Mouse (Mus musculus): ENCODE results near the gene Zfp658. TPM values are rescaled to one million over a fixed set of nuclear protein-coding genes. Genes with fewer than 3 reads are reported as not detected.

The Zfp658 gene
- total and polyA plus RNA-seq, 3 experiments = 0.70 to 0.93 (median 0.86) TPM

DNA sequence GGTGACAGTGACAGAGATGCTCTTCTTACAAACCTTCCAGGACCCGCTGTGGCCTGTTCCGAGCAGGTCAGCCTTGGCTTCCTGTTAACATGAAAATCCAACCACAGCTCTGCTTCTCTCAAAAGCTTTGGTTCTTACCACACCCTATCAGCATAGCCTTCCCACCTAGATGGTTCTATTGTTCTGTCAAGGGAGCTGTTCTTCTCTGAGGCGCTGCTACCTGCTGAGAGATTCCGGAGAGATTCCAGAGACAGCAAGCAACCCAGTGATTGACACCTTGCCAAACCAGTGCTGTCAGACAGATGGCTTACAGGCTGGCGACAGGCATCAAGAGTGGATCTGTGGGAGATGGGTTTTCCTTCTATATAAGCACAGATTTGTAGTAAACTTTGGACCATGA is 14.4 kb upstream of the Zfp658 start:
- Histone ChIP-seq H3K36me3 (ENCODE audit: control insufficient read depth, insufficient read depth, low read length) (no peaks in the 10 kb centered on the region), H3K4me3 (no peak overlapping the region), H3K4me1 (ENCODE audit: control insufficient read depth, insufficient read depth, low read length) (no peaks in the 10 kb centered on the region), H3K9ac (ENCODE audit: low read depth, low read length) (no peak overlapping the region), H3K79me2 (replicated peaks; ENCODE audit: control insufficient read depth, insufficient read depth, low read length) (no peaks in the 10 kb centered on the region), H3K27ac (no peak overlapping the region), H3K27me3 (ENCODE audit: control insufficient read depth, insufficient read depth, low read length) (no peaks in the 10 kb centered on the region; the same call in 1 of the 2 replicates)
- 34% methylated on average over 5 of the region's 5 CpGs for WGBS
- TF ChIP-seq POLR2A (IDR thresholded peaks at IDR 0.05; ENCODE audit: insufficient read depth, low read depth, low read length) (no peak), CTCF (IDR thresholded peaks at IDR 0.05) (no peak), EP300 (IDR thresholded peaks at IDR 0.05; ENCODE audit: insufficient read depth, low read depth, low read length) (no peak)
- intact Hi-C loops (cut with DNase I) = no loop called here
- no peak for DNase-seq

- TF ChIP-seq CTCF (IDR thresholded peaks at IDR 0.05) (no peak), POLR2A (IDR thresholded peaks at IDR 0.05; ENCODE audit: insufficient read depth, low read depth, low read length) (no peak)
- Histone ChIP-seq H3K36me3 (ENCODE audit: control insufficient read depth, insufficient read depth, low read length) (no peaks in the 10 kb centered on the region), H3K4me3 (no peak overlapping the region), H3K9ac (ENCODE audit: low read depth, low read length) (no peak overlapping the region), H3K79me2 (replicated peaks; ENCODE audit: control insufficient read depth, insufficient read depth, low read length) (no peaks in the 10 kb centered on the region), H3K4me1 (ENCODE audit: control insufficient read depth, insufficient read depth, low read length) (no peaks in the 10 kb centered on the region; the same call in 1 of the 2 replicates), H3K27ac (no peak overlapping the region), H3K27me3 (ENCODE audit: control insufficient read depth, insufficient read depth, low read length) (no peaks in the 10 kb centered on the region; the same call in 1 of the 2 replicates)
- 64% methylated on average over 4 of the region's 4 CpGs for WGBS
- intact Hi-C loops (cut with DNase I) = no loop called here
- DNase-seq = no peak
Measured at GRCm38 (mm10) chr7:43548206-43548605, 13.8 kb upstream of the Zfp658 start.

DNA sequence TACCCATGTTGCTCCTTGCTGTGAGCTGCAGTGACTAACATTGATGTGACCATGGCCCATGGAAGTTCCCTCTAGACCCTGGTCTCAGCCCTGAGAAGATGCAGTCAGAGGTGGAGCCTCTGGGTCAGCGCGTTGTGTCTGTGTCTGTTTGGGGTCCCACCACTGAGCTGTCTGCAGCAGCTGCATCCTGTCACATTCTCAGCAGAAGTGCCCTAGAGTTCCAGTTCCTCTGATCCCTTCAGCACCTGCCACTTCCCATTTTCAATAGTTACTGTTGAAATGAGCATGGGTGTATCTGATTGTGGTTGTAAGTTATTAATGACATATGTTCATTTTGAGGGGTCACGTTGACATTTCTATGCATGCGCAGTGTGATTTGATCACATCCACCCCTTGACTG is 8.9 kb upstream of the Zfp658 start:
- intact Hi-C loops (cut with DNase I) = no loop called here
- DNase-seq = peak in 1 of 2 experiments; percentile 58
- no peak overlapping the region for H3K27ac ChIP-seq

GRCm38 (mm10) chr7:43554550-43554949 is 7.5 kb upstream of the Zfp658 start:
- H3K27ac ChIP-seq = no peak overlapping the region
- H3K36me3 ChIP-seq (ENCODE audit: control insufficient read depth, insufficient read depth, low read length) = no peaks in the 10 kb centered on the region
- peaks cover 4% of the 10 kb centered on the region for H3K4me1 ChIP-seq (ENCODE audit: control insufficient read depth, insufficient read depth, low read length)
- H3K9ac ChIP-seq (ENCODE audit: low read depth, low read length) = no peak overlapping the region
- H3K27me3 ChIP-seq (ENCODE audit: control insufficient read depth, insufficient read depth, low read length) = no peaks in the 10 kb centered on the region
- H3K4me3 ChIP-seq = no peak overlapping the region
- DNase-seq = peak; percentile 62 to 65
- no peak for TF ChIP-seq CTCF (IDR thresholded peaks at IDR 0.05)
- no peak for TF ChIP-seq POLR2A (IDR thresholded peaks at IDR 0.05; ENCODE audit: insufficient read depth, low read depth, low read length)
- no peak for TF ChIP-seq EP300 (IDR thresholded peaks at IDR 0.05; ENCODE audit: insufficient read depth, low read depth, low read length)
- intact Hi-C loops (cut with DNase I) = no loop called here
- 17% methylated on average over 3 of the region's 3 CpGs for WGBS
- H3K79me2 ChIP-seq (replicated peaks; ENCODE audit: control insufficient read depth, insufficient read depth, low read length) = no peaks in the 10 kb centered on the region

More for the DNA sequence above, 8.9 kb upstream of the Zfp658 start:
- TF ChIP-seq POLR2A (IDR thresholded peaks at IDR 0.05; ENCODE audit: insufficient read depth, low read depth, low read length) (no peak), CTCF (IDR thresholded peaks at IDR 0.05) (no peak), EP300 (IDR thresholded peaks at IDR 0.05; ENCODE audit: insufficient read depth, low read depth, low read length) (no peak)
- H3K36me3 ChIP-seq (ENCODE audit: control insufficient read depth, insufficient read depth, low read length) = no peaks in the 10 kb centered on the region
- 49% methylated on average over 4 of the region's 4 CpGs for WGBS
- peaks cover 4% of the 10 kb centered on the region for H3K4me1 ChIP-seq (ENCODE audit: control insufficient read depth, insufficient read depth, low read length)
- no peak overlapping the region for H3K4me3 ChIP-seq
- H3K9ac ChIP-seq (ENCODE audit: low read depth, low read length) = no peak overlapping the region
- no peaks in the 10 kb centered on the region for H3K27me3 ChIP-seq (ENCODE audit: control insufficient read depth, insufficient read depth, low read length)
- no peaks in the 10 kb centered on the region for H3K79me2 ChIP-seq (replicated peaks; ENCODE audit: control insufficient read depth, insufficient read depth, low read length)

DNA sequence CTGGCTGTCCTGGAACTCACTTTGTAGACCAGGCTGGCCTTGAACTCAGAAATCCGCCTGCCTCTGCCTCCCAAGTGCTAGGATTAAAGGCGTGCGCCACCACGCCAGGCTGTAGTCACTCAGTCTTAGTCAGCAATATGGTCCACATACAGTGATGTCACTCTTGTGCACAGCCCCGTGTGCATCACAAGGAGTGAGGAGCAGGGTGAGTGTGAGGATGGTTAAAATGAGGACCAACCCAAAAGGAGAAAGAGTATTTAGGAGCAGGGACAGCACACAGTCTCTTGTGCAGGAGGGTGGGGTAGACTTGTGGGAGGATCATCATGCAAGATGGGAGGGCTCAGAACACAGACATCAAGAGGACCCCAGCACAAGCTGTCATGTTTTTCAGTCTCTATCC is 6.7 kb upstream of the Zfp658 start:
- H3K27me3 ChIP-seq (ENCODE audit: control insufficient read depth, insufficient read depth, low read length) = no peaks in the 10 kb centered on the region
- no peak overlapping the region for H3K9ac ChIP-seq (ENCODE audit: low read depth, low read length)
- peaks cover 4% of the 10 kb centered on the region for H3K4me1 ChIP-seq (ENCODE audit: control insufficient read depth, insufficient read depth, low read length)
- no peaks in the 10 kb centered on the region for H3K79me2 ChIP-seq (replicated peaks; ENCODE audit: control insufficient read depth, insufficient read depth, low read length)
- no peak for TF ChIP-seq POLR2A (IDR thresholded peaks at IDR 0.05; ENCODE audit: insufficient read depth, low read depth, low read length)
- TF ChIP-seq CTCF (IDR thresholded peaks at IDR 0.05) = no peak
- no peak for TF ChIP-seq EP300 (IDR thresholded peaks at IDR 0.05; ENCODE audit: insufficient read depth, low read depth, low read length)
- no peaks in the 10 kb centered on the region for H3K36me3 ChIP-seq (ENCODE audit: control insufficient read depth, insufficient read depth, low read length)
- H3K27ac ChIP-seq = no peak overlapping the region
- H3K4me3 ChIP-seq = no peak overlapping the region
- intact Hi-C loops (cut with DNase I) = no loop called here
- DNase-seq = no peak
- 85% methylated on average over 5 of the region's 5 CpGs for WGBS

- no peak for DNase-seq
- Histone ChIP-seq H3K27me3 (ENCODE audit: control insufficient read depth, insufficient read depth, low read length) (no peaks in the 10 kb centered on the region), H3K9ac (ENCODE audit: low read depth, low read length) (no peak overlapping the region), H3K36me3 (ENCODE audit: control insufficient read depth, insufficient read depth, low read length) (no peaks in the 10 kb centered on the region), H3K27ac (no peak overlapping the region), H3K4me1 (ENCODE audit: control insufficient read depth, insufficient read depth, low read length) (peaks cover 4% of the 10 kb centered on the region), H3K4me3 (no peak overlapping the region), H3K79me2 (replicated peaks; ENCODE audit: control insufficient read depth, insufficient read depth, low read length) (no peaks in the 10 kb centered on the region)
- WGBS = 57% methylated on average over 1 of the region's 1 CpGs
- TF ChIP-seq EP300 (IDR thresholded peaks at IDR 0.05; ENCODE audit: insufficient read depth, low read depth, low read length) (no peak), POLR2A (IDR thresholded peaks at IDR 0.05; ENCODE audit: insufficient read depth, low read depth, low read length) (no peak), CTCF (IDR thresholded peaks at IDR 0.05) (no peak)
- intact Hi-C loops (cut with DNase I) = no loop called here
Measured at GRCm38 (mm10) chr7:43556901-43557300, 5.2 kb upstream of the Zfp658 start.
